Mouse (Mus musculus): ENCODE results near the gene Cd4. TPM values are rescaled to one million over a fixed set of nuclear protein-coding genes. Genes with fewer than 3 reads are reported as not detected.
A peak's percentile ranks its signal among the peaks of the same experiment; 100 is the strongest.

Gene Cd4
- total and polyA plus RNA-seq, 3 experiments = not detected

DNA sequence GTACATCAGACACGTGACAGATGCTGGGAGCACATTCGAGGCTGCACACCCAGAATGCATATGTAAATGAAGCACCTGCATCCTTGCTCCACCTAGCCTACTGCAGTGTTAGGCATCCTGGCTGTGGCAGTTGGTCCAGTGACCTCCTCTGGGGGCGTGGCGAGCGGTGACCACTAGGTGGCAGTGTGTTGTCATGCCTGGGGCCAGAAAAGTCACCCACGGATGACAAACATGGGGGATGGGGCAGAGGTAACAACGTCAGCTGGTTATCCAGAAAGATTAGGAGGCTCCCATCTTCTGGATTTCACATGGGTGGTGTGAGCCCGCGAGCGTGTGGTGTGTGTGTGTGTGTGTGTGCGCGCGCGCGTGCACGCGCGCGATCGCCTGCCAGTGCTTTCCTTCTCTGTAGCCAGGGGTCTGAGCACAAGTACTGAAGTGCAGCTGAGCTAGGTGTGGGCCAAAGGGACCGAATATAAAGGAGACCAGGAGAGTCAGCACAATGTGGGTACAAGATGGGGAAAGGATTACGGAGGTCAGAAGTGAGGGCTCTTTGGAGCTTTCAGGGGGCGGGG, 15.6 kb upstream of the Cd4 start:
- TF ChIP-seq CTCF (IDR thresholded peaks at IDR 0.05 in 2 of 3, conservative IDR thresholded peaks at IDR 0.05 in 1 of 3; ENCODE audit: control insufficient read depth in 1 of 3, insufficient read depth in 1 of 3, low read depth in 2 of 3, low read length in 3 of 3, poor library complexity in 1 of 3, severe bottlenecking in 1 of 3) (peak; percentile 92 to 99 (median 97)), RAD21 (IDR thresholded peaks at IDR 0.05; ENCODE audit: low read depth, low read length) (peak; percentile 89), MYB (IDR thresholded peaks at IDR 0.05; ENCODE audit: low read depth, low read length) (peak; percentile 60; the same call in 1 of the 2 replicates), ZNF384 (IDR thresholded peaks at IDR 0.05; ENCODE audit: low read depth, low read length) (peak; percentile 49; the same call in 1 of the 2 replicates), RCOR1 (IDR thresholded peaks at IDR 0.05; ENCODE audit: low read depth, low read length) (peak; percentile 61), SIN3A (IDR thresholded peaks at IDR 0.05; ENCODE audit: low read length) (peak; percentile 83), EP300 (IDR thresholded peaks at IDR 0.05; ENCODE audit: low read depth in 1 of 2, low read length in 2 of 2) (peak in 1 of 2 experiments; percentile 51; a peak in 1 of 4 replicates), ZC3H11A (IDR thresholded peaks at IDR 0.05; ENCODE audit: low read depth, low read length) (peak; percentile 76), NELFE (IDR thresholded peaks at IDR 0.05; ENCODE audit: low read depth, low read length) (no peak), TAL1 (IDR thresholded peaks at IDR 0.05; ENCODE audit: low read length) (no peak), KAT2A (conservative IDR thresholded peaks at IDR 0.05; ENCODE audit: low read depth, low read length) (no peak; the same call in 1 of the 2 replicates), MAX (IDR thresholded peaks at IDR 0.05; ENCODE audit: low read length) (peak; percentile 54; the same call in 1 of the 2 replicates), SMC3 (IDR thresholded peaks at IDR 0.05; ENCODE audit: low read depth, low read length) (peak; percentile 84), ELF1 (IDR thresholded peaks at IDR 0.05; ENCODE audit: low read depth, low read length) (0 out of 2 replicates have a peak, but pooled peaks have one; percentile 35), MXI1 (IDR thresholded peaks at IDR 0.05; ENCODE audit: low read depth, low read length) (peak; percentile 69), POLR2AphosphoS2 (IDR thresholded peaks at IDR 0.05; ENCODE audit: low read length) (no peak), CHD2 (IDR thresholded peaks at IDR 0.05; ENCODE audit: low read length) (peak; percentile 68), POLR2AphosphoS5 (IDR thresholded peaks at IDR 0.05; ENCODE audit: borderline replicate concordance, low read depth, low read length) (no peak), ZMIZ1 (IDR thresholded peaks at IDR 0.05; ENCODE audit: low read depth, low read length) (no peak), MAZ (IDR thresholded peaks at IDR 0.05; ENCODE audit: low read depth, low read length) (peak; percentile 81; the same call in 1 of the 2 replicates), ETS1 (IDR thresholded peaks at IDR 0.05; ENCODE audit: low read depth, low read length) (peak; percentile 71), POLR2A (IDR thresholded peaks at IDR 0.05; ENCODE audit: control insufficient read depth in 1 of 2, insufficient read depth in 1 of 2, low read depth in 1 of 2, low read length in 2 of 2, poor library complexity in 1 of 2) (no peak), NRF1 (IDR thresholded peaks at IDR 0.05; ENCODE audit: insufficient read depth, low read depth, low read length, poor library complexity, severe bottlenecking) (no peak), GABPA (IDR thresholded peaks at IDR 0.05; ENCODE audit: low read depth, low read length) (no peak), HCFC1 (IDR thresholded peaks at IDR 0.05; ENCODE audit: low read depth, low read length) (peak; percentile 67), ZKSCAN1 (IDR thresholded peaks at IDR 0.05; ENCODE audit: low read depth, low read length) (no peak), USF1 (IDR thresholded peaks at IDR 0.05; ENCODE audit: low read depth, low read length) (no peak), BHLHE40 (IDR thresholded peaks at IDR 0.05; ENCODE audit: borderline replicate concordance, low read depth, low read length) (peak; percentile 69), MEF2A (IDR thresholded peaks at IDR 0.05; ENCODE audit: extremely low read depth, insufficient replicate concordance, low read depth, low read length, poor library complexity, severe bottlenecking) (no peak), TCF12 (IDR thresholded peaks at IDR 0.05; ENCODE audit: low read depth, low read length) (peak; percentile 33; the same call in 1 of the 2 replicates), MYC (IDR thresholded peaks at IDR 0.05; ENCODE audit: low read depth, low read length) (peak; percentile 32; the same call in 1 of the 2 replicates), USF2 (IDR thresholded peaks at IDR 0.05; ENCODE audit: borderline replicate concordance in 1 of 2, insufficient read depth in 1 of 2, low read depth in 1 of 2, low read length in 2 of 2) (no peak)
- Histone ChIP-seq H3K4me1 (ENCODE audit: control insufficient read depth in 1 of 2, insufficient read depth in 2 of 2, low read length in 2 of 2) (peaks cover 0 to 5% of the 10 kb centered on the region in 2 experiments; a peak in 3 of 4 replicates), H3K9ac (ENCODE audit: control insufficient read depth, low read depth, low read length, poor library complexity, severe bottlenecking) (peak overlapping the region; percentile 76), H3K9me3 (replicated peaks; ENCODE audit: insufficient read depth, low read length) (no peaks in the 10 kb centered on the region), H3K27ac (ENCODE audit: control insufficient read depth, low read depth, low read length) (peak overlapping the region; percentile 23), H3K79me2 (ENCODE audit: control insufficient read depth, insufficient read depth, low read length, poor library complexity) (peaks cover 2% of the 10 kb centered on the region; the same call in 1 of the 2 replicates), H3K27me3 (ENCODE audit: control insufficient read depth in 1 of 2, insufficient read depth in 2 of 2, low read length in 2 of 2) (no peaks in the 10 kb centered on the region), H3K4me3 (ENCODE audit: control insufficient read depth in 1 of 2, insufficient read depth in 1 of 2, low read depth in 2 of 2, low read length in 2 of 2) (peak overlapping the region; percentile 72 to 74), H3K36me3 (ENCODE audit: control insufficient read depth in 1 of 2, insufficient read depth in 2 of 2, low read length in 2 of 2) (no peaks in the 10 kb centered on the region; a peak in 1 of 4 replicates)
- DNase-seq (ENCODE audit: low read depth, low spot score) = peak; percentile 91

Data from MEL (cell line).